Mouse (Mus musculus) MEL (cell line): ENCODE data around the gene Ints14. TPM values are rescaled to one million over a fixed set of nuclear protein-coding genes. Genes with fewer than 3 reads are reported as not detected.

Source experiments
- DNase-seq: peaks from one replicate; pipeline ENCODE4 v3.0.0; 2011; ENCODE audit warnings: low read depth, low spot score
- H3K27ac ChIP-seq: 2 replicates; pipeline ENCODE4 v1.5.1; 2012; ENCODE audit warnings: low read depth, mild to moderate bottlenecking, control low read depth, low read length, moderate library complexity; ENCODE audit not compliant: control insufficient read depth
- H3K27me3 ChIP-seq, 2 experiments: fragments of 150-350 bp in 1 of 2; sonication (generic) in 1 of 2; 2 replicates each; pipeline ENCODE4 v1.6.1; 2012; ENCODE audit warnings: low read length in 2 of 2, mild to moderate bottlenecking in 2 of 2, improper control_type of control experiment in 1 of 2, moderate library complexity in 1 of 2; ENCODE audit not compliant: insufficient read depth in 2 of 2, control insufficient read depth in 1 of 2
- H3K36me3 ChIP-seq, 2 experiments: 2 replicates each; pipeline ENCODE4 v1.6.1; 2012 to 2014; ENCODE audit warnings: low read length in 2 of 2, improper control_type of control experiment in 1 of 2, inconsistent platforms in 1 of 2, mild to moderate bottlenecking in 1 of 2; ENCODE audit not compliant: insufficient read depth in 2 of 2, control insufficient read depth in 1 of 2
- H3K4me1 ChIP-seq, 2 experiments: fragments of 150-350 bp in 1 of 2; sonication (generic) in 1 of 2; 2 replicates each; pipeline ENCODE4 v1.6.1; 2012; ENCODE audit warnings: low read length in 2 of 2, improper control_type of control experiment in 1 of 2, mild to moderate bottlenecking in 1 of 2; ENCODE audit not compliant: insufficient read depth in 2 of 2, control insufficient read depth in 1 of 2
- H3K4me3 ChIP-seq, 2 experiments: fragments of 150-350 bp in 1 of 2; sonication (generic) in 1 of 2; 2 replicates each; pipeline ENCODE4 v1.5.1; 2012; ENCODE audit warnings: low read depth in 2 of 2, low read length in 2 of 2, mild to moderate bottlenecking in 2 of 2, moderate library complexity in 2 of 2, control low read depth in 1 of 2, improper control_type of control experiment in 1 of 2; ENCODE audit not compliant: control insufficient read depth in 1 of 2, insufficient read depth in 1 of 2
- H3K79me2 ChIP-seq: 2 replicates; pipeline ENCODE4 v1.6.1; 2012; ENCODE audit warnings: mild to moderate bottlenecking, low read length, moderate library complexity; ENCODE audit not compliant: control insufficient read depth, poor library complexity, insufficient read depth
- H3K9ac ChIP-seq: 2 replicates; pipeline ENCODE4 v1.6.1; 2012; ENCODE audit warnings: low read depth, mild to moderate bottlenecking, control low read depth, low read length, moderate library complexity; ENCODE audit not compliant: control insufficient read depth, poor library complexity, severe bottlenecking
- H3K9me3 ChIP-seq: fragments of 150-350 bp; sonication (generic); replicated peaks from 2 replicates; pipeline ENCODE4 v1.6.1; 2012; ENCODE audit warnings: mild to moderate bottlenecking, low read length, improper control_type of control experiment, moderate library complexity; ENCODE audit not compliant: insufficient read depth
- CHD2 ChIP-seq: IDR thresholded peaks from 2 replicates; pipeline ENCODE4 v1.6.1; 2011; ENCODE audit warnings: low read length, improper control_type of control experiment
- CTCF ChIP-seq, 3 experiments: IDR thresholded peaks in 2 of 3; conservative IDR thresholded peaks in 1 of 3; 2 replicates each; pipeline ENCODE4 v1.5.1; 2011 to 2012; ENCODE audit warnings: low read length in 3 of 3, low read depth in 2 of 3, mild to moderate bottlenecking in 2 of 3, improper control_type of control experiment in 1 of 3, inconsistent platforms in 1 of 3, mixed read lengths in 1 of 3, moderate library complexity in 1 of 3; ENCODE audit not compliant: control insufficient read depth in 1 of 3, insufficient read depth in 1 of 3, poor library complexity in 1 of 3, severe bottlenecking in 1 of 3
- ELF1 ChIP-seq: IDR thresholded peaks from 2 replicates; pipeline ENCODE4 v1.6.1; 2014; ENCODE audit warnings: low read depth, mild to moderate bottlenecking, inconsistent platforms, low read length, improper control_type of control experiment, moderate library complexity
- EP300 ChIP-seq, 2 experiments: IDR thresholded peaks; 2 replicates each; pipeline ENCODE4 v1.6.1; 2011; ENCODE audit warnings: improper control_type of control experiment in 2 of 2, low read length in 2 of 2, low read depth in 1 of 2, mild to moderate bottlenecking in 1 of 2
- ETS1 ChIP-seq: IDR thresholded peaks from 2 replicates; pipeline ENCODE4 v1.6.1; 2012; ENCODE audit warnings: low read depth, mild to moderate bottlenecking, inconsistent platforms, low read length, improper control_type of control experiment, moderate library complexity
- GATA1 ChIP-seq: IDR thresholded peaks from 2 replicates; pipeline ENCODE4 v1.6.1; 2011; ENCODE audit warnings: low read depth, low read length, improper control_type of control experiment
- HCFC1 ChIP-seq: IDR thresholded peaks from 2 replicates; pipeline ENCODE4 v1.6.1; 2012; ENCODE audit warnings: low read depth, mild to moderate bottlenecking, inconsistent platforms, low read length, improper control_type of control experiment, moderate library complexity
- KAT2A ChIP-seq: conservative IDR thresholded peaks from 2 replicates; pipeline ENCODE4 v1.6.1; 2012; ENCODE audit warnings: low read depth, low read length, improper control_type of control experiment, inconsistent platforms
- MAFK ChIP-seq: IDR thresholded peaks from 2 replicates; pipeline ENCODE4 v1.6.1; 2011; ENCODE audit warnings: low read depth, mild to moderate bottlenecking, low read length, improper control_type of control experiment, borderline replicate concordance
- MAX ChIP-seq: IDR thresholded peaks from 2 replicates; pipeline ENCODE4 v1.6.1; 2011; ENCODE audit warnings: low read length, improper control_type of control experiment
- MEF2A ChIP-seq: IDR thresholded peaks from 2 replicates; pipeline ENCODE4 v1.6.1; 2014; ENCODE audit warnings: low read depth, mild to moderate bottlenecking, inconsistent platforms, low read length, improper control_type of control experiment; ENCODE audit not compliant: poor library complexity, insufficient replicate concordance, severe bottlenecking; ENCODE audit errors: extremely low read depth
- MXI1 ChIP-seq: IDR thresholded peaks from 2 replicates; pipeline ENCODE4 v1.6.1; 2011; ENCODE audit warnings: mild to moderate bottlenecking, low read depth, low read length, improper control_type of control experiment
- MYB ChIP-seq: IDR thresholded peaks from 2 replicates; pipeline ENCODE4 v1.6.1; 2011; ENCODE audit warnings: mild to moderate bottlenecking, low read depth, low read length, improper control_type of control experiment
- MYC ChIP-seq: IDR thresholded peaks from 2 replicates; pipeline ENCODE4 v1.6.1; 2011; ENCODE audit warnings: low read depth, mild to moderate bottlenecking, low read length, improper control_type of control experiment, moderate library complexity
- NELFE ChIP-seq: IDR thresholded peaks from 2 replicates; pipeline ENCODE4 v1.6.1; 2011; ENCODE audit warnings: low read depth, low read length, improper control_type of control experiment
- NRF1 ChIP-seq: IDR thresholded peaks from 2 replicates; pipeline ENCODE4 v1.6.1; 2014; ENCODE audit warnings: low read depth, mild to moderate bottlenecking, inconsistent platforms, low read length, improper control_type of control experiment, moderate library complexity; ENCODE audit not compliant: poor library complexity, insufficient read depth, severe bottlenecking
- POLR2A ChIP-seq, 2 experiments: IDR thresholded peaks; 2 replicates each; pipeline ENCODE4 v1.6.1; 2011 to 2012; ENCODE audit warnings: low read length in 2 of 2, mild to moderate bottlenecking in 2 of 2, control low read depth in 1 of 2, improper control_type of control experiment in 1 of 2, low read depth in 1 of 2, moderate library complexity in 1 of 2; ENCODE audit not compliant: control insufficient read depth in 1 of 2, insufficient read depth in 1 of 2, poor library complexity in 1 of 2
- POLR2AphosphoS2 ChIP-seq: IDR thresholded peaks from 2 replicates; pipeline ENCODE4 v1.6.1; 2011; ENCODE audit warnings: low read length, improper control_type of control experiment
- POLR2AphosphoS5 ChIP-seq: IDR thresholded peaks from 2 replicates; pipeline ENCODE4 v1.6.1; 2012; ENCODE audit warnings: low read depth, borderline replicate concordance, mild to moderate bottlenecking, inconsistent platforms, low read length, moderate library complexity, mixed read lengths
- RCOR1 ChIP-seq: IDR thresholded peaks from 2 replicates; pipeline ENCODE4 v1.6.1; 2012; ENCODE audit warnings: low read depth, mild to moderate bottlenecking, inconsistent platforms, low read length, improper control_type of control experiment
- SIN3A ChIP-seq: IDR thresholded peaks from 2 replicates; pipeline ENCODE4 v1.6.1; 2012; ENCODE audit warnings: low read length, improper control_type of control experiment, inconsistent platforms
- SMC3 ChIP-seq: IDR thresholded peaks from 2 replicates; pipeline ENCODE4 v1.6.1; 2011; ENCODE audit warnings: low read depth, low read length, improper control_type of control experiment
- TBP ChIP-seq: IDR thresholded peaks from 2 replicates; pipeline ENCODE4 v1.8.0; 2011; ENCODE audit warnings: low read depth, low read length, improper control_type of control experiment
- TCF12 ChIP-seq: IDR thresholded peaks from 2 replicates; pipeline ENCODE4 v1.6.1; 2014; ENCODE audit warnings: low read depth, mild to moderate bottlenecking, inconsistent platforms, low read length, improper control_type of control experiment, moderate library complexity
- UBTF ChIP-seq: IDR thresholded peaks from 2 replicates; pipeline ENCODE4 v1.6.1; 2012; ENCODE audit warnings: low read depth, mild to moderate bottlenecking, inconsistent platforms, low read length, improper control_type of control experiment, moderate library complexity, borderline replicate concordance; ENCODE audit not compliant: insufficient read depth
- USF2 ChIP-seq, 2 experiments: IDR thresholded peaks; 2 replicates each; pipeline ENCODE4 v1.6.1; 2011 to 2012; ENCODE audit warnings: improper control_type of control experiment in 2 of 2, low read length in 2 of 2, borderline replicate concordance in 1 of 2, inconsistent platforms in 1 of 2, low read depth in 1 of 2, mild to moderate bottlenecking in 1 of 2; ENCODE audit not compliant: insufficient read depth in 1 of 2
- ZC3H11A ChIP-seq: IDR thresholded peaks from 2 replicates; pipeline ENCODE4 v1.6.1; 2012; ENCODE audit warnings: low read depth, mild to moderate bottlenecking, inconsistent platforms, low read length, improper control_type of control experiment
- ZKSCAN1 ChIP-seq: IDR thresholded peaks from 2 replicates; pipeline ENCODE4 v1.6.1; 2012; ENCODE audit warnings: low read depth, mild to moderate bottlenecking, inconsistent platforms, low read length, improper control_type of control experiment, moderate library complexity
- ZMIZ1 ChIP-seq: IDR thresholded peaks from 2 replicates; pipeline ENCODE4 v1.6.1; 2012; ENCODE audit warnings: low read depth, mild to moderate bottlenecking, inconsistent platforms, low read length, improper control_type of control experiment, moderate library complexity
- polyA plus RNA-seq, 2 experiments: library from polyadenylated mRNA; stranded (reverse) in 1 of 2; unstranded in 1 of 2; fragments of >175 nt in 1 of 2; fragments of >200 nt in 1 of 2; gene quantifications; 2 replicates each; pipeline versions ENCODE4 v1.2.1 to v1.2.4; 2012; ENCODE audit warnings: low replicate concordance in 2 of 2, low read depth in 1 of 2; ENCODE audit not compliant: insufficient read length in 2 of 2, insufficient read depth in 1 of 2, missing spikeins in 1 of 2
- total RNA-seq: library from RNA; depleted of rRNA; stranded (reverse); fragments of 300-350 nt; gene quantifications from 2 replicates; pipeline ENCODE4 v1.2.3, GENCODE M21; 2012

Ints14 gene
- total and polyA plus RNA-seq, 3 experiments: 37.9 to 54.1 TPM; not detected in 1

DNA sequence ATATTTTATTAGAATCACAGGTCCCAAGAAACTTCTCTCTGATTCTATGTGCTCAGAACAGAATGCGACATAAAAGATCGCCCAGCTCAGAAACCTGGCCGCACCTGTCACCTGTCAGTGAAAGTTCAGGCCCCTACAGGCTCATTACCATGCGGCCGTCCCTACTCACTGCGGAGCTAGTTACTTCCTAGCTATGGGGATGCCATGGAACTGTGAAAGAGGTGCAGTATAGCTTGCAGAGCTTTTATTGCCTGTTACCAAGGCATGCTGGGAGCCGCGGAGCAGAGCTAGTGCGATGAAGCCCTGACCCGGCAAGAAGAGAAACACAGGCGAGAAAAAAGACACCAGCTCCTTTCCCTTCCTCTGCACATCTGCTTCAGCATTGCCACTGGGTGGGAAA, 16.7 kb upstream of the Ints14 start:
- peaks cover 0 to 2% of the 10 kb centered on the region in 2 experiments; a peak in 1 of 4 replicates for H3K27me3 ChIP-seq
- TF ChIP-seq NRF1 (no peak), SIN3A (no peak), CHD2 (no peak), GATA1 (no peak), TCF12 (no peak), MYC (no peak), MYB (no peak), POLR2A (IDR thresholded peaks at IDR 0.05; ENCODE audit: control insufficient read depth in 1 of 2, insufficient read depth in 1 of 2, low read depth in 1 of 2, low read length in 2 of 2, poor library complexity in 1 of 2) (no peak), MEF2A (no peak), MAFK (no peak), POLR2AphosphoS5 (no peak), CTCF (IDR thresholded peaks at IDR 0.05 in 2 of 3, conservative IDR thresholded peaks at IDR 0.05 in 1 of 3; ENCODE audit: control insufficient read depth in 1 of 3, insufficient read depth in 1 of 3, low read depth in 2 of 3, low read length in 3 of 3, poor library complexity in 1 of 3, severe bottlenecking in 1 of 3) (no peak), MAX (no peak), SMC3 (no peak)
- no peaks in the 10 kb centered on the region for H3K79me2 ChIP-seq
- DNase-seq: no peak
- no peak overlapping the region for H3K27ac ChIP-seq
- no peaks in the 10 kb centered on the region for H3K9me3 ChIP-seq
- peaks cover 7 to 13% of the 10 kb centered on the region in 2 experiments; a peak in 3 of 4 replicates for H3K4me1 ChIP-seq
- no peak overlapping the region for H3K4me3 ChIP-seq
- H3K36me3 ChIP-seq: peaks cover 0 to 10% of the 10 kb centered on the region in 2 experiments; a peak in 2 of 4 replicates
- no peak overlapping the region for H3K9ac ChIP-seq

DNA sequence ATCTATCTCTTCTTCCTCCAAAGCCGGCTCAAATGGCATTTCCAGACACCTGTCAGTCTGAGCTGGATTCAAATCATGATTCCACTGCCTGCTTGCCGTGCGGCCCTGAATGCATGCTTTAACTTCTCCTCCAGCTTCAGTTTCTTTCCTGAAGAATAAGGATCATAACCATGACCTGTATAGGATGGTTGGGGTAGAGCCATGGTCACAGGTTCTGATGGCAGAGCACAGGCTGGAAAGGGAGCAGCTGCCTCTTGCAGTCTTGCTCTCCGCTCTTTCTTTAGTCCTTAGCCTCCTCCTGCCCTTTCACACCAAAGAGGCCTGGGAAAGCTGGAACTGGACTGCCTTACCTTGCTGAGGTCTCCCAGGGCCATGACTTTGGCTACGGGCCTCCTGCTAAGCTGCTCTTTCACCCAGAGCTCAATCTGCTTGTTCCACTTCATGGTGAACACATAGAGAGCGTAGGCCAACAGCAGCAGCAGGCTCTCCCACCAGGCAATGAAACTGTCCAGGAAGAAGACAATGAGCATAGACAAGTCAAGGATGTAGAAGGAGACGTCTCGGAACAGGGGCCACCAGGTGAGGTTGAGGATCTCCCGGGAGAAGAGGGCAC, 13.1 kb upstream of the Ints14 start:
- peaks cover 2% of the 10 kb centered on the region in 2 experiments; a peak in 2 of 4 replicates for H3K27me3 ChIP-seq
- no peaks in the 10 kb centered on the region for H3K4me1 ChIP-seq
- H3K9ac ChIP-seq: no peak overlapping the region
- H3K4me3 ChIP-seq: no peak overlapping the region
- H3K9me3 ChIP-seq: no peaks in the 10 kb centered on the region
- no peak overlapping the region for H3K27ac ChIP-seq
- H3K36me3 ChIP-seq: no peaks in the 10 kb centered on the region
- DNase-seq: peak; percentile 54
- H3K79me2 ChIP-seq: no peaks in the 10 kb centered on the region
- TF ChIP-seq TCF12 (no peak), ETS1 (peak; percentile 71), MEF2A (no peak), TBP (peak; percentile 95), EP300 (IDR thresholded peaks at IDR 0.05; ENCODE audit: low read depth in 1 of 2, low read length in 2 of 2) (no peak), MAFK (no peak), USF2 (IDR thresholded peaks at IDR 0.05; ENCODE audit: borderline replicate concordance in 1 of 2, insufficient read depth in 1 of 2, low read depth in 1 of 2, low read length in 2 of 2) (no peak), ELF1 (no peak), ZC3H11A (no peak), ZMIZ1 (peak; percentile 99), POLR2A (IDR thresholded peaks at IDR 0.05; ENCODE audit: control insufficient read depth in 1 of 2, insufficient read depth in 1 of 2, low read depth in 1 of 2, low read length in 2 of 2, poor library complexity in 1 of 2) (peak; percentile 80 to 83; a peak in 3 of 4 replicates), NELFE (peak; percentile 42; the same call in 1 of the 2 replicates), SMC3 (no peak), MXI1 (no peak), KAT2A (no peak), CTCF (IDR thresholded peaks at IDR 0.05 in 2 of 3, conservative IDR thresholded peaks at IDR 0.05 in 1 of 3; ENCODE audit: control insufficient read depth in 1 of 3, insufficient read depth in 1 of 3, low read depth in 2 of 3, low read length in 3 of 3, poor library complexity in 1 of 3, severe bottlenecking in 1 of 3) (no peak), ZKSCAN1 (no peak), UBTF (no peak), RCOR1 (no peak), HCFC1 (peak; percentile 35; the same call in 1 of the 2 replicates), MAX (no peak), POLR2AphosphoS2 (peak; percentile 78)
